Mouse (Mus musculus) ES-Bruce4 (cell line): Measurements from ENCODE around the gene Zfp382.

Experiments used
- CTCF ChIP-seq: IDR thresholded peaks from one replicate; pipeline ENCODE4 v1.8.1; 2011; ENCODE audit warnings: low read depth, low read length
- POLR2A ChIP-seq: IDR thresholded peaks from one replicate; pipeline ENCODE4 v1.8.1; 2011; ENCODE audit warnings: low read length; ENCODE audit not compliant: insufficient read depth

GRCm38 (mm10) chr7:30122188-30122530 is 417 bp downstream of the Zfp382 start:
- TF ChIP-seq POLR2A (no peak), CTCF (no peak)
